Mouse (Mus musculus): ENCODE measurements around the gene Atcay. TPM values are rescaled to one million over a fixed set of nuclear protein-coding genes. Genes with fewer than 3 reads are reported as not detected.

Gene Atcay
- total and polyA plus RNA-seq, 3 experiments: 0.19 to 0.33 TPM; not detected in 1

GRCm38 (mm10) chr10:81273842-81274241 is 43.2 kb upstream of the Atcay start:
- DNase-seq (ENCODE audit: low read depth, low spot score): no peak
- peaks cover 0 to 3% of the 10 kb centered on the region in 2 experiments; a peak in 1 of 4 replicates for H3K4me1 ChIP-seq (ENCODE audit: control insufficient read depth in 1 of 2, insufficient read depth in 2 of 2, low read length in 2 of 2)
- H3K79me2 ChIP-seq (ENCODE audit: control insufficient read depth, insufficient read depth, low read length, poor library complexity): peaks cover under 1% of the 10 kb centered on the region
- H3K36me3 ChIP-seq (ENCODE audit: control insufficient read depth in 1 of 2, insufficient read depth in 2 of 2, low read length in 2 of 2): peaks cover 0 to 2% of the 10 kb centered on the region in 2 experiments; a peak in 2 of 4 replicates
- H3K27ac ChIP-seq (ENCODE audit: control insufficient read depth, low read depth, low read length): no peak overlapping the region
- no peaks in the 10 kb centered on the region for H3K27me3 ChIP-seq (ENCODE audit: control insufficient read depth in 1 of 2, insufficient read depth in 2 of 2, low read length in 2 of 2)
- no peaks in the 10 kb centered on the region for H3K9me3 ChIP-seq (replicated peaks; ENCODE audit: insufficient read depth, low read length)
- no peak overlapping the region for H3K4me3 ChIP-seq (ENCODE audit: control insufficient read depth in 1 of 2, insufficient read depth in 1 of 2, low read depth in 2 of 2, low read length in 2 of 2)
- H3K9ac ChIP-seq (ENCODE audit: control insufficient read depth, low read depth, low read length, poor library complexity, severe bottlenecking): no peak overlapping the region
- TF ChIP-seq NRF1 (IDR thresholded peaks at IDR 0.05; ENCODE audit: insufficient read depth, low read depth, low read length, poor library complexity, severe bottlenecking) (no peak), BHLHE40 (IDR thresholded peaks at IDR 0.05; ENCODE audit: borderline replicate concordance, low read depth, low read length) (no peak), TBP (IDR thresholded peaks at IDR 0.05; ENCODE audit: low read depth, low read length) (no peak), MYC (IDR thresholded peaks at IDR 0.05; ENCODE audit: low read depth, low read length) (no peak), GABPA (IDR thresholded peaks at IDR 0.05; ENCODE audit: low read depth, low read length) (no peak), UBTF (IDR thresholded peaks at IDR 0.05; ENCODE audit: borderline replicate concordance, insufficient read depth, low read depth, low read length) (no peak), MAX (IDR thresholded peaks at IDR 0.05; ENCODE audit: low read length) (no peak), ZC3H11A (IDR thresholded peaks at IDR 0.05; ENCODE audit: low read depth, low read length) (no peak), MXI1 (IDR thresholded peaks at IDR 0.05; ENCODE audit: low read depth, low read length) (no peak), RAD21 (IDR thresholded peaks at IDR 0.05; ENCODE audit: low read depth, low read length) (no peak), POLR2AphosphoS2 (IDR thresholded peaks at IDR 0.05; ENCODE audit: low read length) (no peak), MYB (IDR thresholded peaks at IDR 0.05; ENCODE audit: low read depth, low read length) (no peak), USF2 (IDR thresholded peaks at IDR 0.05; ENCODE audit: borderline replicate concordance in 1 of 2, insufficient read depth in 1 of 2, low read depth in 1 of 2, low read length in 2 of 2) (no peak), GATA1 (IDR thresholded peaks at IDR 0.05; ENCODE audit: low read depth, low read length) (no peak), CHD2 (IDR thresholded peaks at IDR 0.05; ENCODE audit: low read length) (no peak), POLR2AphosphoS5 (IDR thresholded peaks at IDR 0.05; ENCODE audit: borderline replicate concordance, low read depth, low read length) (no peak), EP300 (IDR thresholded peaks at IDR 0.05; ENCODE audit: low read depth in 1 of 2, low read length in 2 of 2) (no peak)

- Histone ChIP-seq H3K36me3 (ENCODE audit: control insufficient read depth in 1 of 2, insufficient read depth in 2 of 2, low read length in 2 of 2) (peaks cover 0 to 2% of the 10 kb centered on the region in 2 experiments; a peak in 2 of 4 replicates), H3K27ac (ENCODE audit: control insufficient read depth, low read depth, low read length) (no peak overlapping the region), H3K9me3 (replicated peaks; ENCODE audit: insufficient read depth, low read length) (no peaks in the 10 kb centered on the region), H3K4me3 (ENCODE audit: control insufficient read depth in 1 of 2, insufficient read depth in 1 of 2, low read depth in 2 of 2, low read length in 2 of 2) (no peak overlapping the region), H3K9ac (ENCODE audit: control insufficient read depth, low read depth, low read length, poor library complexity, severe bottlenecking) (no peak overlapping the region), H3K79me2 (ENCODE audit: control insufficient read depth, insufficient read depth, low read length, poor library complexity) (peaks cover 8% of the 10 kb centered on the region), H3K4me1 (ENCODE audit: control insufficient read depth in 1 of 2, insufficient read depth in 2 of 2, low read length in 2 of 2) (peaks cover 2 to 9% of the 10 kb centered on the region in 2 experiments; a peak in 2 of 4 replicates), H3K27me3 (ENCODE audit: control insufficient read depth in 1 of 2, insufficient read depth in 2 of 2, low read length in 2 of 2) (no peaks in the 10 kb centered on the region)
- TF ChIP-seq ZKSCAN1 (IDR thresholded peaks at IDR 0.05; ENCODE audit: low read depth, low read length) (no peak), USF2 (IDR thresholded peaks at IDR 0.05; ENCODE audit: borderline replicate concordance in 1 of 2, insufficient read depth in 1 of 2, low read depth in 1 of 2, low read length in 2 of 2) (no peak), ZC3H11A (IDR thresholded peaks at IDR 0.05; ENCODE audit: low read depth, low read length) (no peak), MAX (IDR thresholded peaks at IDR 0.05; ENCODE audit: low read length) (no peak), MYB (IDR thresholded peaks at IDR 0.05; ENCODE audit: low read depth, low read length) (no peak), GATA1 (IDR thresholded peaks at IDR 0.05; ENCODE audit: low read depth, low read length) (no peak), MAFK (IDR thresholded peaks at IDR 0.05; ENCODE audit: borderline replicate concordance, low read depth, low read length) (no peak), KAT2A (conservative IDR thresholded peaks at IDR 0.05; ENCODE audit: low read depth, low read length) (no peak), EP300 (IDR thresholded peaks at IDR 0.05; ENCODE audit: low read depth in 1 of 2, low read length in 2 of 2) (no peak), ZMIZ1 (IDR thresholded peaks at IDR 0.05; ENCODE audit: low read depth, low read length) (no peak), TAL1 (IDR thresholded peaks at IDR 0.05; ENCODE audit: low read length) (no peak), POLR2AphosphoS5 (IDR thresholded peaks at IDR 0.05; ENCODE audit: borderline replicate concordance, low read depth, low read length) (no peak)
- DNase-seq (ENCODE audit: low read depth, low spot score): no peak
Observed at GRCm38 (mm10) chr10:81272356-81272755, 41.7 kb upstream of the Atcay start.

All from MEL (cell line).